Mouse (Mus musculus): ENCODE results near the gene Cmtm4.

Cmtm4 gene

GRCm38 (mm10) chr8:104395703-104396357, at the start of gene Cmtm4:
TSS of gene Cmtm4 (minus strand) at chr8:104395807.
- DNase-seq = peak; percentile 63

- no peak for DNase-seq
These were observed 49.6 kb upstream of the Cmtm4 start for GRCm38 (mm10) chr8:104445248-104445647.

- no peak for DNase-seq
These were observed 47.6 kb upstream of the Cmtm4 start for GRCm38 (mm10) chr8:104443125-104443679.

- DNase-seq = peak; percentile 95
These were observed 46.9 kb upstream of the Cmtm4 start, which contains the start of gene Dync1li2 for GRCm38 (mm10) chr8:104442299-104443124. TSS of gene Dync1li2 (minus strand) at chr8:104443047.

GRCm38 (mm10) chr8:104441613-104442012, 46.0 kb upstream of the Cmtm4 start:
- no peak for DNase-seq

- no peak for DNase-seq
These were observed 43.9 kb upstream of the Cmtm4 start for GRCm38 (mm10) chr8:104439461-104439860.

- DNase-seq = no peak
These were observed 42.0 kb upstream of the Cmtm4 start for GRCm38 (mm10) chr8:104437494-104438135.

GRCm38 (mm10) chr8:104436591-104436990, 41.0 kb upstream of the Cmtm4 start:
- no peak for DNase-seq

- DNase-seq = peak; percentile 99
These were observed 40.4 kb upstream of the Cmtm4 start for GRCm38 (mm10) chr8:104436038-104436437.

- no peak for DNase-seq
These were observed 39.3 kb upstream of the Cmtm4 start for GRCm38 (mm10) chr8:104434826-104435354.

GRCm38 (mm10) chr8:104434275-104434674, 38.7 kb upstream of the Cmtm4 start:
- DNase-seq = peak; percentile 54

GRCm38 (mm10) chr8:104433191-104433842, 37.7 kb upstream of the Cmtm4 start:
- DNase-seq = no peak

GRCm38 (mm10) chr8:104432656-104433055, 37.0 kb upstream of the Cmtm4 start:
- DNase-seq = no peak

GRCm38 (mm10) chr8:104430230-104430629, 34.6 kb upstream of the Cmtm4 start:
- no peak for DNase-seq

- DNase-seq = no peak
These were observed 32.1 kb upstream of the Cmtm4 start for GRCm38 (mm10) chr8:104427703-104428102.

GRCm38 (mm10) chr8:104422313-104422712, 26.7 kb upstream of the Cmtm4 start:
- no peak for DNase-seq

GRCm38 (mm10) chr8:104416022-104416421, 20.4 kb upstream of the Cmtm4 start:
- no peak for DNase-seq

- no peak for DNase-seq
These were observed 18.6 kb upstream of the Cmtm4 start for GRCm38 (mm10) chr8:104414204-104414603.

GRCm38 (mm10) chr8:104413770-104414169, 18.2 kb upstream of the Cmtm4 start:
- no peak for DNase-seq

GRCm38 (mm10) chr8:104412805-104413532, 17.4 kb upstream of the Cmtm4 start:
- DNase-seq = no peak

- DNase-seq = no peak
These were observed 16.4 kb upstream of the Cmtm4 start for GRCm38 (mm10) chr8:104411972-104412371.

- DNase-seq = no peak
These were observed 15.9 kb upstream of the Cmtm4 start for GRCm38 (mm10) chr8:104411468-104411867.

Measured in lung, postnatal 10 days (tissue).